Mouse (Mus musculus) spleen, postnatal 4 days (tissue): ENCODE results near the gene Pde4d.

Experiments used
- DNase-seq, 2 experiments: peaks; one replicate each; pipeline ENCODE4 v3.0.0; 2022; ENCODE audit warnings: low spot score in 2 of 2

The Pde4d gene

GRCm38 (mm10) chr13:108489825-108490224 is 40.1 kb downstream of the Pde4d start:
- no peak for DNase-seq

DNA sequence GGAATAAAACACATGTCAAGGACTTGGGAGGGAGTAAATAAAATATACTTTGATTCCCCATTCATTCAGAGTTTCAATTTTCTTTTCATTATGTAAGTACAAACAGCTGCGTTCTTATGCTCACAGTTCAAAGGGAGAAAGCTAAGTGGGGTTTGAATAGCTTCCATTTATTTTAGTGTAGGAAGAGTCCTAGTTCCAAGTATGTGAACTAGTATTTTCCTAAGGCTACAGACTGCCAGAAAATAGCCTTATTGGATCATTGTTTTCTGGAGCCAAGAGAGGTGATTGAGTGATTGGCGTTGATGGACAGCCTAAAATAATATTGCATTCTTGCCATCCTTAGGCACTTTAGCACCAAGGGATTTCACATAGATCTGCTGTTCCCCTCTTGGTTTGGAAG is 41.1 kb downstream of the Pde4d start:
- DNase-seq: no peak

DNA sequence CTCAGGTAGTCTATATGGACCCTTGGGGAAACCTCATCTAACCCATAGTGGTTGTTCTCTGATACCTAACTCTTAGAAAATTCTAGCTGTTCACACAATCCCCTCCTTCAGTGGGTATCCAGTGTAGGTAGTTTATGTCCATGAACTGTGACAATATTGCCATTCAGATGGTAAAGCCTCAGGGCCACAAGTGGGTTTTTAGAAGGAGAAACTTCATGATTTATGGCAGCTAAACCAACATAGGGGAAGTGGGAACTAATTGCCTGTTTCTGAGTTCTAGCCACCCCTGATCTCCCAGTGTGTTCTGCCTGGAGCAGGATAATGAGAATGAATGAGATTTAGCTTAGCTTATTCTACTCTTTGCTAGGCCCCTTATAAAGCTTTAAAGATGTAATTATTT is 43.1 kb downstream of the Pde4d start:
- no peak for DNase-seq

GRCm38 (mm10) chr13:108494365-108494764 is 44.6 kb downstream of the Pde4d start:
- no peak for DNase-seq

DNA sequence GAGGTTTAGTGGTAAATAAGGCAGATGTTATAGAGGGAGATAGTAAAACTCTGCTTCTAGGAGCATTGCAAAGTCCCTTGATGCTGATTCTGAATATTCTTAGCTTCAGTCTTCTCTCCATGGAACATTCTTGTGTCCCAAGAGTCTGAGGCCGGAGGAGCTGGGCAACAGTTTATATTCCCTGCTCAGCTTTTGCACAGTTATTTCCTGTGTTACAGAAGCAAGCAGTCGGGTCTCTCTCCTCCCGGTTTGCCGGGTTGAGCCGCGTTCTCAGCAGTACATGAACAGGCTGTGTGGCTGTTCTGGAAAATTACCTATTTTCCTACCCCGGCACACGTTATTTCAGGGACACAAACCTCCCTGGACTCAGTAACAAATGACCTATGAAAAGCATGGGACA is 48.0 kb downstream of the Pde4d start:
- no peak for DNase-seq

GRCm38 (mm10) chr13:108498247-108498743 is 48.5 kb downstream of the Pde4d start:
- no peak for DNase-seq

- DNase-seq: no peak
These were observed 49.1 kb downstream of the Pde4d start for GRCm38 (mm10) chr13:108498773-108499313.

DNA sequence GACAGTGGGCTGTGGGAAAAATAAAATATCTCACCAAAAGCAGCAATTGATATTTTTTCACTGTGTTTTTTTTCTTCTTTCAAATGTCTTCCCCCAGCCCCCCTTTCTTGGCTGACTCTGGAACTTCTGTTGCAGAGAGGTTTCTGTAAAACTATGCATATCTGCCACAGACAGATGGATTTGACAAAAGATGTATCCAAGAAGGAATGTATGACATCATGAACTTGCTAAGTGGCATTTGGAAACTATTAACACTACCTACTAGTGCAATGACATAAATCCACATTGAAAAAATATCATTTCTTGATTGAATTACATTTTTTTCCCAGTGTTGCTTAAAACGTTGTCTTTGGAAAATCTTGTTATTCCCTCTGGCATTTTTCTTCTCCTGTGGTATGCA is 51.6 kb downstream of the Pde4d start:
- DNase-seq: no peak

DNA sequence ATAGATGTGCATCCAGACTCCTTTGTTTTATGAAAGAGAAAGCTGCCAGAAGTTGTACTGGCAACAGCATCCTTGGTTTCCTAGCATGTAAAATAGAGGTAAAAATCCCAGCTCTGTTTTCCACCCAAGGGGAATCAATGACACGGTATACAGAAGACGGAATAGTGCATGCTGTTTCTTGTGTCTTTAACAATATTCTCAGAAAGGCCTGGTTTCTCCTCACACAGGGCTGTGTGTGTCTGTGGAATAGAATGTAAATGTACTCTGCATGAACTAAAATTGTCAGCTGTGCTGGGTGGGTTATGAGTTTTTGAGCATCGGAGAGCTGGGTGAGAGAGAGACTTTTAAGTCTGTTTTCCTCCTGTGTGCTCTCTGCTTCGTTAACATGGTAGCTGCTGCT is 74.8 kb downstream of the Pde4d start:
- DNase-seq: peak in 1 of 2 experiments; percentile 25

DNA sequence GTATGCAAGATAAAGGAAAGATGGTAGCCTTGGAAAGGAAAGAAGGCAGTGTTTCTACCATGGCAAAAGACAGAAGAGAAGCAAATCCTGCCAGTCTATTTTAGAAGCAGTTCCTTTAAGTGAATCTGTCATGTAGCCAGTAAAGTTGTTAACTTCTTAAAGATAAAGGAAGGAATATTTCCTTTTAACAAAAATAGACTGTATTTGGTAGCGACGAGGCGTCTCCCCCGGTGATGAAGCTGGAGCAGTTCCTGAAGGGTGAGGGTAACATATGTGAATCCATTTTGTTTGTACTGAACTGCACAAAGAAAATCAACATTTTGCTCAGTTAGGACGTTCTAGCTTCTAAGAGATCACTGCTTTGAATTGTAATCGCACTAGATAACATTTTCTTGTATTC is 75.2 kb downstream of the Pde4d start:
- DNase-seq: peak in 1 of 2 experiments; percentile 21

- DNase-seq: no peak
These were observed 76.7 kb downstream of the Pde4d start for GRCm38 (mm10) chr13:108526258-108527007.

- no peak for DNase-seq
These were observed 77.5 kb downstream of the Pde4d start for GRCm38 (mm10) chr13:108527090-108527770.

DNA sequence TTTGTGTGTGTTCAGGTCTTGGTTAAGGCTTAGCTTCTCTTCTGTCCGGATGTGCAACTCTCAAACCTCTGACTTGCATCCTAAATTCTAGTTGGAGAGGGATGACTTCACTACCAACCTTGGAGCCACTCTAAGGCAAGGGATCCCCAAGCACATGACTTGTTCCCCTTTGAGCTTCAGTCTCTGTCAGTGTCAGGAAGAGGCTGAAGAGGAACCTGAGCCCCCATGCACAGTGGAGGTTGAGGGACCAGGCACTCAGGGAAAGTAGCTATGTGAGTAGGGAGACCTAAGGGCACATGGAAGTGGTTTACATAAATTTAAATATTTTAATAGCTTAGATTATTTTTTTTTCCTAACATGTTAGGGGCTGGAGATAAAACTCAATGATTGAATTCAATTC is 78.6 kb downstream of the Pde4d start:
- DNase-seq: no peak

GRCm38 (mm10) chr13:108532875-108533274 is 83.1 kb downstream of the Pde4d start:
- no peak for DNase-seq

DNA sequence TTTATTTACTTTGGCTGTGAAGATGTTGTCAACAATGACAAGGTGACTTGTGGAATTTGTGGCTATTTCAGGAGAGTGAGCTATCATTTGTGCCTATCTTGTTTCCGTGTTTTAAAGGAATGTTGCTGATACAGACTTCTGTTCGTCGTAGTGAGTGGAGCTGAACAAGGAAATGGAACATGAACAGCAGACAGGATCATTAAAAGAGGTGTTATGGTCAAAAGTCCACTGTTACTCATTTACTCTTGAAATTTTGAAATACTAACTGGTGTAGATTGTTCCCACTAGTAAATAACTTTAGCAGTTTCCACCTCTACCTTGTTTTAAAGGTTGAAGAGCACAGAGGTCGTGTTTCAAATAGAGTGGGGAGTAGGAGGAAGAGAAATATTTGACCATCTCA is 86.7 kb downstream of the Pde4d start:
- no peak for DNase-seq

- no peak for DNase-seq
These were observed 87.2 kb downstream of the Pde4d start for GRCm38 (mm10) chr13:108536951-108537350.

- DNase-seq: no peak
These were observed 89.1 kb downstream of the Pde4d start for GRCm38 (mm10) chr13:108538760-108539369.

DNA sequence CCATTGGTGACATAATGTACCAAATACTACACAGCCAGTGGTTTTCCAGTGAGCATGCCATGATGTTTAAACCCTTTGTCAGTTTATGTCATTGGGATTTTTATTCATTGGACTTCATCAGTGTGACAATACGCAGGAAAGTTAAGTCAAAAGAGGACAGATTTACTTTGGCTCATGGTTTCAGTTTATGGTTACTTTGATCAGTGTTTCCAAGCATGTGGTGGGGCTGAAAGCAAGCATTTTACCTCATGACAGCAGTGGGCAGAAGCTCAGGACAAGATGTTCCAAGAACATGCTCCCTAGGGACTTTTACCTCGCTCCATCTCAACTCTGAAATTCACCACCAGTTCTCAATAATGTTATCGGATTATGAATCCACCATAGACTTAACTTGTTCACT is 91.7 kb downstream of the Pde4d start:
- DNase-seq: no peak

- no peak for DNase-seq
These were observed 92.6 kb downstream of the Pde4d start for GRCm38 (mm10) chr13:108542342-108542761.

DNA sequence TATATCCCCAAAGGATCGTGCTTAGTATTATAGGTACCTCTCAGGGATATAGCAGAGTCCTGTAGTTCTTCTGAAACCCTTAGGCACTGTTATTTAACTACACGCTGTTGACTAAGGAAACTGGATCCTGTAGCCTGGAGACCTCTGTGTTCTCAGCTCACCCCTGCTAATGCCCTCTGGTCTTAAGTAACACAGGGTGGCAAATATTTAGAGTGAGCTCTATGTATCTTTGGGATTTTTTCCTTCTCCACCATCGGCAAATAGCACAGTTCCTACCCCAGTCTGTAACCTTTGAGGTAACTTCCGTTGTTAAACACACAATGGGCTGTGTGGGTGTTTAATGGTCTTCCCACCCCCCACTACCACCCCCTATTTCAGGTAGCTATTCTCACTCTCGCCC is 102.5 kb downstream of the Pde4d start:
- no peak for DNase-seq

GRCm38 (mm10) chr13:108552995-108553394 is 103.2 kb downstream of the Pde4d start:
- DNase-seq: no peak

GRCm38 (mm10) chr13:108554901-108555300 is 105.2 kb downstream of the Pde4d start:
- DNase-seq: no peak
